ENCODE assay signal across 8 mouse cellular contexts in genomic region chr4:100777376-100778041, GRCm38 (mm10). TPM values are rescaled to one million over a fixed set of nuclear protein-coding genes. Genes with fewer than 3 reads are reported as not detected.
A peak's percentile ranks its signal among the peaks of the same experiment; 100 is the strongest.
DNase-seq lines count a peak whose midpoint lies in the region; ATAC-seq and TF ChIP-seq lines count a peak whose summit lies in the region.

No protein-coding gene starts in this region.

- peak overlapping the region; percentile 95 for H3K9ac ChIP-seq in hindbrain, embryonic 12.5 days
- peak overlapping the region; percentile 94 for H3K9ac ChIP-seq in limb, embryonic 14.5 days (ENCODE audit: low read depth, low read length, severe bottlenecking)
- H3K9ac ChIP-seq in midbrain, embryonic 16.5 days (ENCODE audit: low read depth, low read length): peak overlapping the region; percentile 93

- peak overlapping the region; percentile 93 for H3K27ac ChIP-seq in hindbrain, embryonic 12.5 days
- H3K27ac ChIP-seq in limb, embryonic 14.5 days (replicated peaks; ENCODE audit: low read depth, low read length): peak overlapping the region; percentile 97
- H3K27ac ChIP-seq in midbrain, embryonic 16.5 days (ENCODE audit: low read length): peak overlapping the region; percentile 90

- no peaks in the 10 kb centered on the region; the same call in 1 of the 2 replicates for H3K9me3 ChIP-seq in hindbrain, embryonic 12.5 days (replicated peaks)
- H3K9me3 ChIP-seq in limb, embryonic 14.5 days (ENCODE audit: control insufficient read depth, low read length): no peaks in the 10 kb centered on the region
- no peaks in the 10 kb centered on the region for H3K9me3 ChIP-seq in midbrain, embryonic 16.5 days (replicated peaks; ENCODE audit: control insufficient read depth, low read length, poor library complexity, severe bottlenecking)

- TF ChIP-seq POLR2A in limb, embryonic 14.5 days (IDR thresholded peaks at IDR 0.05; ENCODE audit: borderline replicate concordance, extremely low read depth, insufficient read depth, insufficient read length): no peak

- peak overlapping the region; percentile 82 for H3K4me2 ChIP-seq in hindbrain, embryonic 12.5 days (replicated peaks)
- H3K4me2 ChIP-seq in limb, embryonic 14.5 days (replicated peaks; ENCODE audit: low read depth, low read length, severe bottlenecking): peak overlapping the region; percentile 72
- H3K4me2 ChIP-seq in midbrain, embryonic 16.5 days (ENCODE audit: low read length): peak overlapping the region; percentile 81

- H3K36me3 ChIP-seq in hindbrain, embryonic 12.5 days: no peaks in the 10 kb centered on the region
- H3K36me3 ChIP-seq in limb, embryonic 14.5 days (ENCODE audit: control insufficient read depth, insufficient read depth, low read length): no peaks in the 10 kb centered on the region
- no peaks in the 10 kb centered on the region for H3K36me3 ChIP-seq in midbrain, embryonic 16.5 days (ENCODE audit: control insufficient read depth, insufficient read depth, low read length)

- H3K4me3 ChIP-seq in hindbrain, embryonic 12.5 days: peak overlapping the region; percentile 91
- H3K4me3 ChIP-seq in limb, embryonic 14.5 days (replicated peaks; ENCODE audit: low read length): peak overlapping the region; percentile 95
- peak overlapping the region; percentile 89 for H3K4me3 ChIP-seq in midbrain, embryonic 16.5 days (ENCODE audit: low read depth, low read length)

- H3K27me3 ChIP-seq in hindbrain, embryonic 12.5 days: no peaks in the 10 kb centered on the region
- no peaks in the 10 kb centered on the region for H3K27me3 ChIP-seq in limb, embryonic 14.5 days (ENCODE audit: control insufficient read depth, insufficient read depth, low read length)
- no peaks in the 10 kb centered on the region for H3K27me3 ChIP-seq in midbrain, embryonic 16.5 days (ENCODE audit: control insufficient read depth, insufficient read depth, low read depth, low read length)

- under 1% methylated on average over 42 of the region's 42 CpGs for WGBS in hindbrain, embryonic 12.5 days
- under 1% methylated on average over 40 of the region's 42 CpGs for WGBS in limb, embryonic 14.5 days
- 1% methylated on average over 35 of the region's 42 CpGs for WGBS in midbrain, embryonic 16.5 days

- DNase-seq in NIH3T3 (ENCODE audit: low read depth): peak; percentile 58
- DNase-seq in adrenal gland, postnatal 14 days: peak; percentile 52
- peak; percentile 20 for DNase-seq in gastrocnemius, adult 18-20 months (ENCODE audit: low spot score)
- DNase-seq in limb, embryonic 14.5 days (ENCODE audit: low spot score): peak; percentile 33
- peak; percentile 60 for DNase-seq in testis, postnatal 10 days (ENCODE audit: low spot score)
- DNase-seq in thymus, postnatal 14 days: no peak

- H3K4me1 ChIP-seq in hindbrain, embryonic 12.5 days: peaks cover 41% of the 10 kb centered on the region
- H3K4me1 ChIP-seq in limb, embryonic 14.5 days (ENCODE audit: control insufficient read depth, insufficient read depth, low read length): peaks cover 36% of the 10 kb centered on the region
- H3K4me1 ChIP-seq in midbrain, embryonic 16.5 days (ENCODE audit: control insufficient read depth, insufficient read depth, low read length): peaks cover 37% of the 10 kb centered on the region

- peak; percentile 67 for ATAC-seq in hindbrain, embryonic 12.5 days (ENCODE audit: low FRiP score)
- peak; percentile 46 for ATAC-seq in limb, embryonic 14.5 days (ENCODE audit: low FRiP score, low read depth)
- peak; percentile 59 for ATAC-seq in midbrain, embryonic 16.5 days

RNA-seq across cellular contexts. Expression of gene Cachd1, which starts 1.0 kb away (rescaled TPM):
- total RNA-seq in adrenal gland, postnatal 14 days (2021): 8.4 and 12.9 TPM in 2 replicates
- total RNA-seq in gastrocnemius, adult 18-20 months (2021): 1 to 10 TPM; 3.2 to 4.1 TPM
- 34.7 and 35.5 TPM in 2 replicates for polyA plus RNA-seq in hindbrain, embryonic 12.5 days (2016; fragmentation: Nextera tagmentation; extraction: Ambion mirVana)
- polyA plus RNA-seq in limb, embryonic 14.5 days (2012; rRNA removed): 103 and 154 TPM in 2 replicates
- polyA plus RNA-seq in limb, embryonic 14.5 days (2014; fragmentation: Nextera tagmentation; extraction: Ambion mirVana): 37.3 and 52.8 TPM in 2 replicates
- 30.8 and 31.1 TPM in 2 replicates for polyA plus RNA-seq in midbrain, embryonic 16.5 days (2015; fragmentation: Nextera tagmentation; extraction: Ambion mirVana)
